In the genomic region with DNA sequence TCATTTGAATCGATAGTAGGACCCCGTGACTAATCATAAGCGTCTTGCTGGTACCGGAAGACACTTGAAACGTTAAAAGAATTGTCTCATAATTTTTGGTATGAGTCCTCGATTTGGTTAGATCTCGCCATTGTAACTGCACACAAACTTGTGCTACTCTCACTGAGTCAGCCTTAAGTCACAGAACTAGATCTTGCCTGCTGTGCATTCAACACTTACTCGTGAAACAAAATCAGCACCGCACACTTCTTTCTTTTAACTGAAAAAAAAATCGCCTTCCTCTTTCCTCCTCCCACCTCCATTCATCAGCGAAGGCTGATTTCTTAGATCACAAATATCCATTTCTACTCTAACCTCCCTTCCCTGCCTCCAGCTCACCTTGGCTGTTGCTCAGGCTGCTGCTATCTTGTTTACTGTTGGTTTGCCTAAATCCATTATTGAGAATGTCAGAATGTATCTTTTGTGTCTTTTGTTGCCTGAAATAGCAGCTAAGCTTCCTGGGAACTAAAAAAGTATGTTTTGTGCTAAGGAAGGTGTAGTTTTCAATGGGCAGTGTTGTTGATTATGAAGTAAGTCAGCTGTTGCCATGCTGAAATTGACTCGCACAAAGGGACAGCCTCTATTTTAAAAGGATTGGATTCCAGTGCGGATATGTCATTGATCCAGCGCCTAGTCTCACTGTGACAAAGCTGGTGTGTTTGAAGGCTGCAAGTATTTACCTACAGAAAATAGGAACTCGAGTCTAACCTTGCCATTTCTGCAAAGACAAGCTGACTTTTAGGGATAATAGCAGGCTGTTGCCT, we compare ENCODE assay signal across 9 mouse cellular contexts. TPM values are rescaled to one million over a fixed set of nuclear protein-coding genes. Genes with fewer than 3 reads are reported as not detected.
DNase-seq lines count a peak whose midpoint lies in the region; ATAC-seq and TF ChIP-seq lines count a peak whose summit lies in the region.
"Had no signal": no experiment of that assay in that cellular context is flagged by ENCODE, and none has a peak within 500 bp of the region (broad histone marks: within the 10 kb centered on the region; RNA-seq: fewer than 3 reads in every experiment).

No protein-coding gene starts in this region.

- H3K36me3 ChIP-seq in forebrain, embryonic 10.5 days (replicated peaks), result no peaks in the 10 kb centered on the region
- no peaks in the 10 kb centered on the region for H3K36me3 ChIP-seq in liver, embryonic 12.5 days

- H3K9me3 ChIP-seq in forebrain, embryonic 10.5 days, result no peaks in the 10 kb centered on the region
- H3K9me3 ChIP-seq in liver, embryonic 12.5 days (replicated peaks), result no peaks in the 10 kb centered on the region

- H3K4me1 ChIP-seq in forebrain, embryonic 10.5 days, result peaks cover 33% of the 10 kb centered on the region
- H3K4me1 ChIP-seq in liver, embryonic 12.5 days, result peaks cover 21% of the 10 kb centered on the region

- peak overlapping the region; percentile 76 for H3K4me3 ChIP-seq in gastrocnemius, adult 2 months
- H3K4me3 ChIP-seq in forebrain, embryonic 10.5 days, result peak overlapping the region; percentile 63
- H3K4me3 ChIP-seq in liver, embryonic 12.5 days, result peak overlapping the region; percentile 66

- H3K27ac ChIP-seq in gastrocnemius, adult 2 months, result peak overlapping the region; percentile 69
- peak overlapping the region; percentile 91 for H3K27ac ChIP-seq in forebrain, embryonic 10.5 days
- no peak overlapping the region for H3K27ac ChIP-seq in liver, embryonic 12.5 days

- peak overlapping the region; percentile 66 for H3K9ac ChIP-seq in liver, embryonic 12.5 days

- DNase-seq in gastrocnemius, adult 2 months, result no peak
- no peak for DNase-seq in gastrocnemius, adult 18-20 months (ENCODE audit: low spot score)
- peak; percentile 42 for DNase-seq in A20 (ENCODE audit: low read depth, low spot score)
- peak; percentile 17 for DNase-seq in forebrain, embryonic 10.5 days (ENCODE audit: extremely low spot score, low spot score)
- no peak for DNase-seq in T-cell, adult 2 months (ENCODE audit: low spot score)
- DNase-seq in frontal cortex, postnatal 10 days (ENCODE audit: low spot score in 2 of 2), result no peak
- no peak for DNase-seq in spleen, postnatal 4 days (ENCODE audit: low spot score in 2 of 2)

- H3K4me2 ChIP-seq in liver, embryonic 12.5 days, result peak overlapping the region; percentile 90

- peaks cover 18% of the 10 kb centered on the region for H3K27me3 ChIP-seq in forebrain, embryonic 10.5 days (ENCODE audit: poor library complexity, severe bottlenecking)
- H3K27me3 ChIP-seq in liver, embryonic 12.5 days (replicated peaks), result peaks cover 32% of the 10 kb centered on the region

- no peak for ATAC-seq in liver, embryonic 12.5 days

- 6% methylated on average over 15 of the region's 15 CpGs for WGBS in forebrain, embryonic 10.5 days
- 11% methylated on average over 15 of the region's 15 CpGs for WGBS in liver, embryonic 12.5 days (ENCODE audit: insufficient replicate concordance)

- no peak for TF ChIP-seq CTCF in gastrocnemius, adult 2 months (IDR thresholded peaks at IDR 0.05)

- intact Hi-C loops in gastrocnemius, adult 2 months (cut with DNase I), result no loop called here

RNA-seq across cellular contexts. Expression of a gene that starts 1.4 kb away (rescaled TPM):
- 1 to 10 TPM in 1 of 2 experiments, under 1 TPM in 1; 0.59 to 1.6 TPM for total RNA-seq in gastrocnemius, adult 2 months (2021)
- total RNA-seq in gastrocnemius, adult 18-20 months (2021), result under 1 TPM; 0.80 to 0.97 TPM
- polyA plus RNA-seq in forebrain, embryonic 10.5 days (2016; fragmentation: Nextera tagmentation; extraction: Ambion mirVana), result 22.4 and 24.1 TPM in 2 replicates
- 7.0 and 7.3 TPM in 2 replicates for polyA plus RNA-seq in liver, embryonic 12.5 days (2016; fragmentation: Nextera tagmentation; extraction: Ambion mirVana)
- total RNA-seq: MEL had no signal

Comparison
In these comparisons a context has a peak if more than half of its experiments do, and no peak if none do; other contexts are left out.
1. DNase-seq: peak in A20 (single experiment) and forebrain, embryonic 10.5 days (single experiment); none in gastrocnemius, adult 2 months (single experiment), gastrocnemius, adult 18-20 months (single experiment), T-cell, adult 2 months (single experiment), frontal cortex, postnatal 10 days (0 of 2) and spleen, postnatal 4 days (0 of 2).
2. Peak in every context shown above with its lines, with median percentiles within 50 percentile points of each other: H3K4me3 ChIP-seq.